Mouse (Mus musculus): ENCODE measurements around the gene Glce.

Gene Glce

DNA sequence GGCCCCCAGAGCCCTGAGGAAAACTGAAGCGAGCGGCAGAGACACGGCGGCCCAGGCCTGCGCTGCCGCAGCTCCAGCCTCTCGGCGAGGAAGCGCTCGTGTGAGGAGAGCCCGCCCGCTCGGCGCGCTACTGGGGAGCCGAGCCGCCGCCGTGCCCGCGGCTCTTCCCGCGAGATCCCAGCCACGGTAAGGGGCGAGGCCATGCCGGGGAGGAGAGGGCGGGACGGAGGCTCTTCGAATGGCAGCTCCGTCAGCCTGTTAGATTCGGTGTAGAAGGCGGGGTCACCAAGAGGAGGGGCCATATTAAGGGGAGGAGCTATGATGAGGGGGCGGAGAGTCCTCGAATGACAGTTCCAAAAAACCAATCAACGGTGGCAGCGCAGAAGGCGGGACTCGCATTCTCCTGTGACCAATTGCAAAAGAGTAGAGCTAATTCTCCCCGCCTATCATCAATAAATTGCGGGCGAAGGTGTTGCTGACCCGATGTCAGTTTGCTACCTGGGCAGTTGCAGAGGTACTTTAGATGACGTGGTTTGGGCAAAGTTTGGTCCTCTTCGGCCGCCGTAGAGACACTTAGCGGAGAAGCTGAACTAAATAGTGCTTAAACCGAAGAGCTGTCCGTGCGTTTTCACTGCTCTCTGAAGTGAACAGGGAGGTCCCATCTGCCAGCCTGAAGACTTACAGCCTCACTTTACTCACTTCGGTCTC is at the start of gene Glce:
TSS of gene Glce (minus strand) at position 148 of the 708 bp plus-strand sequence.
- peak; percentile 91 for DNase-seq (ENCODE audit: extremely low read depth, low read depth)

DNA sequence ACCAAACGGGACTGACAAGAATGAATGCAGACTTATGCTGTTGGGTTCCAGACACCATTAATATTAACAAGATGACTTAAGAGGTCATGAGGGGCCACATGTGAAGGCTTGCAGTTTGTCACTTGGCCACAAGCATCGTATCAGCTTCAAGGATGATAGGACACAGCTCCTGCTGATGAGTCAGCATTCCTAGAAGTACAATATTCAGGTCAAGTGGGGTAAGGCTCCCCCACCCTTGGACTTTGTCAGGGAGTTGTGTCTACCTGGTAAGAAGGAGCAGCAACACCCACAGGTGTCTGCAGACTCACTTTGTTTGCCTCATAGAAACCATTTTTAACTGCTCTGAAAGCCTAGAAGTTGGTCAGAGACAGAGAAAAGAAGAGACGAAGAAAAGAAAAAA is 49.8 kb upstream of the Glce start:
- DNase-seq (ENCODE audit: extremely low read depth, low read depth) = no peak

DNA sequence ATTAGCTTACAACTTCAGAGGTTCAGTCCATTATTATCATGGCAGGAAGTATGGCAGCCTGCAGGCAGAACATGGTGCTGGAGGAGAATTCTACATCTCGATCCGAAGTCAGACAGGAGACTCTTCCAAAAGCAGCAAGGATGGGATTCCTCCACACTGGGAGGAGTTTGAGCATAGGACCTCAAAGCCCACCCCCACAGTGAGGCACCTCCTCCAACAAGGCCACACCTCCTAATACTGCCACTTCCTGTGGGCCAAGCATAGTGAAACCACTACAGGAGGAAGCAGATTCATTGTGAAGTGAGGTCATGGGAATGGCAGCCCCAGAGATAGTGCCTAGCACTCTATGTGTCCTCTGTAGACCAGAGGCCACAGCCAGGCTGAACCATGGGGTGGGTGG is 48.5 kb upstream of the Glce start:
- DNase-seq (ENCODE audit: extremely low read depth, low read depth) = no peak

DNA sequence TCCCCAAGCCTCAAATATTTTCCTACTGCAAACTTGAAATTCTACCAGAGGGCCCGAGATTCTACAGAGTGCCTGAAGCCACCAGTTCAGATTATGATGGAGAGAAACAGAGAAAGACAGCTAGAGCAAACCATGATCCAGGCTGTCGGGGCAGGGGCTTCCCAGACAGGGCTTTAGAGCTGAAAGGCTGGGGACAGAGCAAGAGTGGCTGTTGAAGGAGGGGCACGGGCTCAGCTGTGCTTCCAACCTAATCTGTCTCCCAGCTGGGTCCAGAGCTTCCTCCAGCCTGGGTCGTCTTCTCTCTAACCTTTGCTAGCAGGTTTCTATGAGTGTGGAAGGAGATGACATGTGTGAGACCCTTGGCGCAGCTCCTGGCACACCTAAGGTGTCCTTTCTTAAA is 44.2 kb upstream of the Glce start:
- no peak for DNase-seq (ENCODE audit: extremely low read depth, low read depth)

DNA sequence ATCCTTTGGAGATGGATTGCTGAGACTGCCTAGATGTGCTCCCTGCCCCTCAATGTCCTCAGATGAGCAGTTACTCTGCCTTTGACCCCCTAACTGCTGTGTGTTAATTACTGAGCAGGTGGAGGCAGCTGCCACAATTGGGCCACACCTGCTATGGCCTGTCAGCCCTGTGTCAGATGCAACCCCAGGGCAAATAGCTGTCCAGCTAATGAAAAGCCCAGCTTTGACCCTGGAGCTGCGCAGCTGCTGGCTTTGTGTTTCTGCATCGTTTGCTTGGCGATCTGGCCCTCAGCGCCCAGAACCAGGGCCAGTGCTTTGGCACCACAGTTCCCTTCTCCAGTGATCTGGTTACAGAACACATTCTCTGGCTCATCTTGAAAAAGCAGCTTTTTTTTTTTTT is 43.7 kb upstream of the Glce start:
- no peak for DNase-seq (ENCODE audit: extremely low read depth, low read depth)

DNA sequence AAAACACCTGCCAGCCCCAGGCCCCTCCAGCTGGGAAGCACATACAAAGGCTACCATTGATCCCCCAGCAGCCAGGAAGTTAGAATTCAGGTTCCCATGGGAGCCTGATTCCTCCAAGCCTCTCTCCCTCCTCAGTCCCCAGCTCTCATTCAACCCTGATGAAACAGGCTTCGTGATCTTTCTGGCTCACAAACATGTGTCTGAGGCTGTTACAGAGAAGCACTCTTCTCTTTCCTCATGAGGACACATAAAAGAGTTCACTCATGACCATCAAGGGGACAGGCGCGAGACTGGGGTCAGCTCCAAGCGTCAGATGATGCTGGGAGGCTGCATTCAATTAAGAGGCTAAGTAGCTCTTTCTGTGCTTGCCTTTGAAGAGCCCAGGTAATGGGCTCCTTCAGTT is 40.4 kb upstream of the Glce start:
- no peak for DNase-seq (ENCODE audit: extremely low read depth, low read depth)

DNA sequence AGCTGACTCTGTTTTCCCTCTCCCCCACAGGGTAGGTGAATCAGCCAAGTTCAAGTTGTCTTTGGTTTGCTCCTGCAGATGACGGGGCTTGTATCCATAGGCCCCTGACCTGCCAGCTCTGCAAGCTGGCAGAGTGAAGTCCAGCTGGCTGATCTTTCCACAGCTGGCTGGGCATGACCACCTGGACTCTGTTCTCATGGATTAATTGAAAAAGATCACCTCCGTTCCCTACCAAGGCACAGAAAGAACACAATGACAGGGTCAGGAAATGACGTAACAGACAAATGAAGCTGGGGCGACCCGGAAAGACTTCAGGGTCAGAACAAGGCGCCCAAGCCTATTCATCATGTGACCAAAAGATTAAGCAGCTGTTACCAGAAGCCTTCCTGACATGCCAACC is 38.3 kb upstream of the Glce start:
- DNase-seq (ENCODE audit: extremely low read depth, low read depth) = no peak

DNA sequence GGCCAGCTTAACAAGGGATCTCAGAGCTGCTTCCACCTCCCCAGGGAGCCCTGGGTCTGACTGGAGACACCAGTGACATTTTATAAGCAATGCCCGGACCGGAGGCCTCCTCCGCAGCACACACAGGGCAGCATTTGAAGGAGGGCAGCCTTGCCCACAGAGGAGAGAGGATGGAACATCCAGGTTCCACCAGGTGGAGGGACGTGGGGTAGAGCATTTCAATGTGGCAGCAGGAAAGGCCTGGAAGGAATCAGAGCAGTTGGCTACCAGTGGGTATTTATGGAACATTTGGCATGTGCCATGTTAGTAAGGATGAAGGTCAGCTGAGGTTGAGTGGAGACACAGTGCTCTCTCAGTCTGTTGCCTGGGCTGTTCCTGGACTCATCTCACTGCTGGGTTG is 36.3 kb upstream of the Glce start:
- no peak for DNase-seq (ENCODE audit: extremely low read depth, low read depth)

DNA sequence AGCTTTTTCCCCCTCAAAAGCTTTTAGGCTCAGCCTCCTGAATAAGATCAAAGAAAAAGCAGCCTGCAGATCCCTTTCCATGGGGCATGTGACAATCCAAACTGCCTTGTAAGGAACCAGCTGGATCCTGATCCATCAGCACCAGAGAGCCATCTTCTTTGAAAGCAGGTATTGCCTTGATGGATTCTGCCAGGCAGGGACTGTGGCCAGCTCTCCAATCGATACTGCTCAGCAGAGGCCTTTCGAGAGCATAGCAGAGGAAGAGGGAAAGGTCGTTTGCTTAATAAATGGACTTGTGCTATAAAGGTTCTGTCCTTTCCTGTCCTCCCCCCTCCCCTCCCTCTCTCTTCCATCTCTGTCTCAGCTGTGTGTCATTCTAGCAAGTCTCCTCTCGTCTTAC is 33.4 kb upstream of the Glce start:
- DNase-seq (ENCODE audit: extremely low read depth, low read depth) = no peak

DNA sequence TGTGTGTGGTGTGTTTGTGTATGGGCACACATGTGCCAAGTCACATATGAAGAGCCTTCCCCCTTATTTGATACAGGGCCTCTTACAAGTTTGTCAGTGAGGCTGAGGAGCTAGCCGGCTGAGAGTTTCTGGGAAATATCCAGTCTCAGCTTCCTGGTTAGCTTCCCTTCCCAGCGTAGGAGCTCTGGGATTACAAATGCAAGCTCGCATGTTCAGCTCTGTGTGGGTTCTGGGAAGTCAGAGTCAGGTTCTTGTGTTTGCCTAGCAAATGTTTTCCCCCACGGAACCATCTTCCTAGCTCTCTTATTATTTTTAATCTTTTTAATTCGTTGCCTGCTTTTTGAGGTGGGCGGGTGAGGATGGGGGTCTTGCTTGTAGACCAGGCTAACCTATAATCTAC is 32.9 kb upstream of the Glce start:
- no peak for DNase-seq (ENCODE audit: extremely low read depth, low read depth)

DNA sequence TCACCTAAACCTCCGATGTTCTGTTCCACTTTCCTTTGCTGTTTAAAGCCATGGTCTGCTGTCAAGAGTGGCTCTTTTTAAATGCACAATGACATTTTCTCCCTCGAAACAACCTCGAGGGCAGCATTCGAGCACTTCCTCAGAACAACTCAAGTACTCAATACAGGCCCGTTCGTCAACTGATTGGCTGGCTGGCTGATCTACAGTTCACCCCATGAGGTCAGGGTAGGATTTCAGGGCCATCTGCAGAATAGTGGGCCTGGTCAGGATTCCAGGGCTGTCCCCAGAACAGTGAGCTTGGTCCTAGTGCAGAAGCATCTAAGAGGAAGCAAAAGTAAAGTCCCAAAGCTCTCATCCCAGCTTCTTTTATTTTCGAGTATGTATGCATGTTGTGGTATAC is 32.5 kb upstream of the Glce start:
- DNase-seq (ENCODE audit: extremely low read depth, low read depth) = no peak

DNA sequence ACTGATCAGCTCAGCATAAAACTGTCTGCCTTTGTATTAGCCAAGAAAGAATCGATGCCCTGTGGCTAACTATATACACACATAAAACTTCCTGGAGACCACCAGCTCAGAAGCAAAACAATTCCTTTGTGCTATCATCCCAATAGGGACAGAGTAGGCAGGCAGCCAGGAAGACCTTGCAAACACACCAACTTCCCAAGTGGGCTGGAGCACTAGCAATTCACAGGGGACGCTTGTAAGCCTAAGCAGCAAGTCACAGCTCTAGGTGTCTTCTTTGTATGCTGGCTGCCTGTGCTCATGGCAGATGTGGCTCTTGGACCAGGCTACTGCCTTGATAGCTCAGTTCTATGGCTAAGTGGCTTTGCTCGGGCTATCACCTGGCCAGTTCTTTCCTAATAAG is 32.1 kb upstream of the Glce start:
- DNase-seq (ENCODE audit: extremely low read depth, low read depth) = no peak

DNA sequence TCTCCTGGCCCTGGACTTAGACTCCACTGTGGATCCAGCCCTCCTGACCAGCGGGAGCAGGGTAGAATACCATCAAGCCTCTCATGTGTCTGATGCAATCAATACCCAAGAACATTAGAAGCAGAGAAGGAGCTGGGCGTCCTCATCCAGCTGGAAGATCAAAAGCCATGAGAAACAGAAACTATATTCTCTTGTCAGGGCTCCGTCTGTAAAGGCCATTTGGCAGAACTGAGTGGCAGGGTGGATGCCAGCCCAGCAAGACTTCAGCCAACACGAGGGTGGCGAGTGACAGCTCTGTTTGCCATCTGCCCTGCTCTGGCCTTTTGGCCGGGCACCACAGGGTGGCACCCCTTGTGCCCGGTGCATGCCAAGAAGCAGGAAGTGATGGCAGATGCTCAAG is 30.8 kb upstream of the Glce start:
- no peak for DNase-seq (ENCODE audit: extremely low read depth, low read depth)

DNA sequence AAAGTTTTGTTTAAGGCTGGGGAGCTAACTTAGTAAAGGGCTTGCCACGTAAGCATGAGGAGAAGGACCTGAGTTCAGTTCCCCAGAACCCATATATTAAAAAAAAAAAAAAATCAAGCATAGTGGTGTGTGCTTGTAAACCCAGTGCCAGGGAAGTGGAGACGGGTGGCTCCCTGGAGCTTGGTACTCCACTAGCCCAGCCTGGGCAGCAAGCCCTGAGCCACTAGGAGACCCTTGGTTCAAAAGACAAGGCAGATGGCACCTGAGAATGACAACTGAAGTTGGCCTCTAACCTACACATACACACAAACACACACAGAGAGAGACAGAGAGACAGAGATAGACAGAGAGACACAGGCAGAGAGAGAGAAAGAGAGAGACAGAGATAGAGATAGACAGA is 30.1 kb upstream of the Glce start:
- DNase-seq (ENCODE audit: extremely low read depth, low read depth) = no peak

DNA sequence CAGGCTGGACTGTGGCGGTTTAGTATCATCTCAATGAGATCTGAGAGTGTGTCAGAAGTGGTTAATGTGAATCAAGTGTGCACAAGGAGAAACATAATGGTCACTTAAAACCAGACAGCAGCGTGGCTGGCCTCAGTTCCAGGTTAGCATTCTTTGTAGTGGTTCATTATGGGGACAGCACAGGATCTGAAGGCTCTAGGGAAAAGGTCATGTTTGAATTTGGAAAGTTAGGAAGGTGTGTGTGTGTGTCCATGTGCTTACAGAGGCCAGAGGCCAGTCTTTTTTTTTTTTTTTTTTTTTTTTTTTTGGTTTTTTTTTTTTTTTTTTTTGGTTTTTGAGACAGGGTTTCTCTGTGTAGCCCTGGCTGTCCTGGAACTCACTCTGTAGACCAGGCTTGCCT is 22.7 kb upstream of the Glce start:
- DNase-seq (ENCODE audit: extremely low read depth, low read depth) = no peak

DNA sequence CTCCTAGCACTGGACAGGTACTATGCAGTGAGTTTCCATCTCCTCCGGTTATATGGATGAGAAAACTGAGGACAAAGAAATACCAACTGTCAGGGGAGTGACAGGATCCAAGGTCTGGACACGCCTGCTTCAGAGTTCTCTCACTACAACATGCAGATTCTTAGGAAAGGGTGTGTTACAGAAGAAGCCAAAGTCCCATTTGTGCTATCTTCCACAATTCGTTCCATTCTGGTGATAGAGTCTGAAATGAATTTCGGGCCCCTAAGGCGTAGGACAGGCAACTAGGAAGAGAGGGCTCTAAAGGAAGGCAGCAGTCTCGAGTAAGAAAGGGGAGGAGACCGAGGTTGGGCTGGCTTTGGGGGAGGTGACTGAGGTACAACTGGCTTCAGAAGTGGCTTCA is 21.0 kb upstream of the Glce start:
- DNase-seq (ENCODE audit: extremely low read depth, low read depth) = no peak

DNA sequence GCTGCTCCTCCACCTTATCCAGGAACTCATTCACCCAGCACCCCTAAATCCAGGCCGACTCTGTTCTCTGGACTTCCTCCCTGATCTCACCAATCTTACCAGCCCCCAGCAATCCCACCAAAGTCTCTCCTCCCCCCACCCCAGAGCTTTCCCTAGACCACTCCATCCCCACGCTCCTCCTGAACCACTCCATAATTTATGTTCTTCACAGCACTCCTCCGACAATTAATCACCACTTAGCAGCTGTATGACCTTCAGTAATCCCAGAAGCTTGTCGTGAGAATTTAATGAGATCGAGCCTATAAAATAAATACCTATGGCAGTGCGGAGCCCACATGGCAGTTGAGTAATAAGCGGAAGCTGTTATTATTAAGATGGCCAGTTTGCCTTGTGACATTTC is 16.6 kb upstream of the Glce start:
- no peak for DNase-seq (ENCODE audit: extremely low read depth, low read depth)

DNA sequence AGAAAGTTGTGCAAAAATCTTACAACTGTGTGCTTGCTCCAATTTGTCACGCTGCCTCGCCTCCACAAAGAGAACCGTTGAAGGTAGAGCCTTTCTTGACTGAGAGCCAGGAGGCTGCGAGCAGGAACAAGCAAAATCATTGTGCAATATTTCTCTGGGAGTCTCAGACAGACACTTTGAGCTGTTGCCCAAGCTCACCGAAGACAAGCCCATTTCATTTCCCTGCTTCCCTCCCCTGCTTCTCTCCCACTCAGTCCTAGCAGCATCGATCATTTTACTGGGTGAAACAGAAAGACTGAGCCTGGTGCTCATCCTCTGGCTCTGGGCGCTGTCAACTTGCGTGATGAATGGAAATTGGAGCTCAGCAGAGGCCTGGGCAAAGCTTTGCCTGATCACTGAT is 14.8 kb upstream of the Glce start:
- DNase-seq (ENCODE audit: extremely low read depth, low read depth) = no peak

DNA sequence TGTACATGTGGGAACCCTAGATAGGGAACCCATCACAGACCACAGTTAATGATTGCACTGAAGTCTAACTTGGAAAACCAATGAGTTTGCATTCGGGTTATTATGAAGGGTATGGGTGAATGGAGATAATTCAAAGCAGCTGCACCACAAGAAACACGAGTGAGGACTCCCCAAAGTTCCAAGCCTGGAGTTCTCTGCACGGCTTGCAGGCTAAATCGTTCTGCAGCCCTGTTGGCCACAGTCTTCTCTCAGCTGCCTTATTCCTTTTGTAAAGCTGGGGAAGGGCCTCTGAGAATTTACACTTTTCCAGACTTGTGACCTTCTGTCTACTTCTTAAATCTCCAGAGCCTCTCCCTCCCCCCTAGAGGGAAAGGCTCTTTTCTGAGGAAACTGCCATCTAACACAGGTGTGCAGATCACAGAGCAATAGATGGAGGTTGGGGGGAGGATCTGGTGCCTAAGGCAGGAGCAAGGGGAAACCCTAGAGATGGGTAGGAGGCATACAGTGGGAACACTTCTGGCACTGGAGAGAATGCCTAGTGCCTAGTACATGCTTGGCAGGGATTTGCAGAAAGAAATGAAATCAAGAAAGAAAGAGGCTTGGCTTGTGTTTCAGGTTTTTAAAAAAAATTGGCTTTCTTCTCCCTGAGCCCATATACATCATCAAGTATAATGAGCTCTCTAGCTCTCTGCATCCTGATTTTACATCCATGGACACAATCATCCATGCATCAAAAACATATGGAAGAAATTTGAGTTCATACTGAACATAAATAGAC is 9.7 kb upstream of the Glce start:
- DNase-seq (ENCODE audit: extremely low read depth, low read depth) = no peak

DNA sequence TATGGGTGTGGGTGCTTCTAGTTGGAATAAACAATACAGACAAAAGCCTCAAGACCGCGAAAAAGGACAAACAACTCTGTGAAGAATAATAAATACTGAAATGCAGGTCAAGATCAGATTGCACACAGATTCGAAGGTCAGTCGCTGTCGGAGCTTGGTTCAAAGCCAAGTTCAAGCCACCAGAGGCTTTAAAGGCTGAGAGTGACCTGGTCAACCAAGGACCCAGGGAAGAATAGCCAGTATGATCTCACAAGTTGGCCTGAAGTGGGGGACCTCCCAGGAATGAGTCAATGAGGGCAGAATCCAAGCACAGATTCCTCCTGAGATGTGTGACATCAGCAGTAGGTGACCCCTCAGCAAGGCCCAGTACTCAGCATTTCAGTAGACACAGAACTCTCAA is 8.3 kb upstream of the Glce start:
- no peak for DNase-seq (ENCODE audit: extremely low read depth, low read depth)

DNA sequence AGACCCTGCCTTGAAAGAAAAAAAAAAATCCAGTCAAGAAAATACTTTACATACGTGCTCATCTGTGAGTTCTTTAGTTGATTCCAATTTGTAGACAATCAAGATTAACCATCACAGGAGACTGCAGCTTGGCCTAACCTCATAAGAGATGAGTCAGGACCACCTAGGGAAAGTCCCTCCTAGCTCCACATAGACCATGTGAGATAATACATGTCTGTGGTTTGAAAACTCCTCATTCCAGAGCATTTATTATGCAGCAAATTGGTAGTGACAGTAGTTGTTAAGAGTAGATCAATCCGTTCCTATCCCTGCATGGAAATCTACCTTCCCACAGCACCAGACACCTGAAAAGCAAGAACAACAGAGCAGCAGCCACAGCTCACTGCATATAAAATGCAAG is 5.6 kb upstream of the Glce start:
- DNase-seq (ENCODE audit: extremely low read depth, low read depth) = no peak

DNA sequence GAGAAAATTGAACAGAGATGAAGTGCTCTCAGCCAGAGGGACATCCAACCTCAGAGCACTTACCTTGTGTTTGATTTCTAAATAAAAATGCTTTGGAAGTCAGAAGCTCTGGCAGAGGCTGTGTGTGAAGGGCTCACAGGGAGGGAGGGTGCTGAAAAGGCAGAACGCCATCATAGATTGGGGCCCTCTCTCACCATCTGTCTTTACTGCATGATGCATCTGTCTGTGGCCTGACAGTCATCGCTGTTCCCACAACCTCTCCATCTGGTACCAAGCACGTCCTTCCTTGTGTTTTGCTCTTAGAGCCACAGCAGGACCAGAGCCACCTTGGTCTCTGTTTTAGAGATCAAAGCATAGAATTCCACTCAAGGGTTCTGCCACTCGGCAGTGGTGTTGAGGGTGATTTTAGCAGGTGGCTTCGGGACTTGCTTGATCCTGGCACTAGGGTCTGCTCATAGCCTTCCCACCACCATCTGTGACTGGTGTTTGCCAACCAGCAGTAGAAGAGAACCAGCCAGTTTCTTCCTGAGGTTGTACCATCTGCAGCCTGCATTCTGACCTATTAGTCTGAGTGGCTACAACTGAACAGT is 3.6 kb upstream of the Glce start:
- DNase-seq (ENCODE audit: extremely low read depth, low read depth) = no peak

DNA sequence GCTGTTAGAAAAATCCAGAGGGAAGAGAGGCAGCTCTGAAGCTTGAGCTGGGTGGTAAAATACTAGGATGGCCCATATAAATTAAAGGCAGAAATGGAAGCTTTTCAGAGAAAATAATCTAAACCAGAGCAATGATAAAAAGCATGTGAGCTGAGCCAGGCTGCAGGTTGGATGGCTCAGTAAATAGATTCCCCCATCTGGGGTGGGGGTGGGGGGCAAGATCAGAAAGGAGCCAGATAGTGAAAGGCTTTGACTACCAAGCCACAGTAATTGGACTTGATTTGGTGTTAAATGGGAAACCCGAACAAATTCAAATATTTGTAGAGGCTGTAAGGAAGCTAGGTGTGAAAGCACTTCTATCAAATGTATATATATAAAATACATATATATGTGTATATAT is 1.8 kb upstream of the Glce start:
- DNase-seq (ENCODE audit: extremely low read depth, low read depth) = no peak
